Mouse (Mus musculus) forebrain, embryonic 13.5 days (tissue): ENCODE results near the gene Ube2ql1. TPM values are rescaled to one million over a fixed set of nuclear protein-coding genes. Genes with fewer than 3 reads are reported as not detected.

Experiments used
- ATAC-seq: fragments of 200-750 bp; cut with Nextera tagmentation; 2 replicates; pipeline ENCODE4 v1.8.0; 2017
- H3K27ac ChIP-seq: fragments of 300-500 bp; sonication (generic); 2 replicates; pipeline ENCODE4 v1.5.1; 2015; ENCODE audit warnings: inconsistent platforms, mild to moderate bottlenecking, moderate library complexity
- H3K27me3 ChIP-seq: fragments of 300-500 bp; sonication (generic); 2 replicates; pipeline ENCODE4 v1.6.1; 2015; ENCODE audit warnings: mild to moderate bottlenecking, inconsistent platforms
- H3K36me3 ChIP-seq: fragments of 300-500 bp; sonication (generic); 2 replicates; pipeline ENCODE4 v1.6.1; 2015; ENCODE audit warnings: mild to moderate bottlenecking, inconsistent platforms; ENCODE audit not compliant: poor library complexity, severe bottlenecking
- H3K4me1 ChIP-seq: fragments of 300-500 bp; sonication (generic); 2 replicates; pipeline ENCODE4 v1.6.1; 2015; ENCODE audit warnings: inconsistent platforms
- H3K4me2 ChIP-seq: fragments of 300-500 bp; sonication (generic); 2 replicates; pipeline ENCODE4 v1.6.1; 2015; ENCODE audit warnings: inconsistent platforms, mild to moderate bottlenecking, moderate library complexity
- H3K4me3 ChIP-seq: fragments of 300-500 bp; sonication (generic); 2 replicates; pipeline ENCODE4 v1.5.1; 2015; ENCODE audit warnings: mild to moderate bottlenecking, inconsistent platforms
- H3K9ac ChIP-seq: fragments of 300-500 bp; sonication (generic); 2 replicates; pipeline ENCODE4 v1.6.1; 2015; ENCODE audit warnings: mild to moderate bottlenecking, inconsistent platforms
- H3K9me3 ChIP-seq: fragments of 300-500 bp; sonication (generic); replicated peaks from 2 replicates; pipeline ENCODE4 v1.6.1; 2016; ENCODE audit warnings: inconsistent platforms
- WGBS: fragments of 180-500 bp; shearing (Covaris S2); methylation state at CpG from one replicate; pipeline ENCODE4 v1.1.7; 2015; 5-methylcytosine and 5-hydroxymethylcytosine counted together
- polyA plus RNA-seq: library from polyadenylated mRNA; unstranded; fragments of >200 nt; fragmentation: Nextera tagmentation; extraction: Ambion mirVana; gene quantifications from 2 replicates; pipeline ENCODE4 v1.2.1, GENCODE M21; 2015

The Ube2ql1 gene
- polyA plus RNA-seq, 1 experiment from 2014 or later: 11.4 TPM

DNA sequence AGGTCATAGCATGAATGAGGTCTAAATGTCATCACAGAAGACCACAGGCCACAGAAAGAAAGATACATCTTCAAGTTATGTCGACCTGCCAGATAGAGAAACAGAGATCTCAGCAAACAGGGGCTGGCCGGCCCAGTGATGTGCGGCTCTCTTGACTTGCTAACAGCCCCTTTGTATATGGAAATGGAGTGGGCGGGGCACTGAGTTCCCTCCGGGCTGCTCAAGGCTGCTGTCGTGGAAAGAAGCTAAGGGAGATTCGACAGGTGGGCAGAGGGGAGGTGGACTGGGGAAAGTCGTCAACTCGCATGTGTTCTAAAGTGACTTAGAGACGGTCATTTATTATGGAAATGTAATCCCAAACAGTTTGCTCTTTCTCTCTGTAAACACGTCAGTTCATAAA lies 36.2 kb downstream of the Ube2ql1 start:
- no peak for ATAC-seq
- Histone ChIP-seq H3K9me3 (no peaks in the 10 kb centered on the region), H3K9ac (no peak overlapping the region), H3K36me3 (peaks cover 13% of the 10 kb centered on the region; the same call in 1 of the 2 replicates), H3K4me2 (no peak overlapping the region), H3K4me3 (no peak overlapping the region), H3K27me3 (no peaks in the 10 kb centered on the region), H3K4me1 (no peaks in the 10 kb centered on the region), H3K27ac (no peak overlapping the region)
- 24% methylated on average over 11 of the region's 11 CpGs for WGBS

DNA sequence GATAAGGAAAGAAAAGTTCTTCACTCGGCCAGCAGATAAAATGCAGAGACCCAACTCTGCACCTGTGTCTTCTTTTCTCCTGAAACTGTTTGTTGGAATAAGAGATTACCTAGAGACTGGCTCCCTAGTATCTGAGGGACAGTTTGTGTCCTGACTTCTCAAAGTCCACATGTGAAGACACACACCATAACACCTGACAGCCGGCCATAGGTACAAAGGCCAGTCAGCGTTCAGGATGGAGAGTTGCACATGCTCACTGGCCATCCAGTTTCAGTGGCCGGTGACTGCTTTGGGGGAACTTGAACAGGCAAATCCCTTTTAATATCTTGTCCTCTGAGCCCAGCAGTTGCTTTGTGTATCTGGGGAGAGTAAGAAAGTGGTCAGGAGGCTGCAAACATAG lies 38.3 kb downstream of the Ube2ql1 start:
- Histone ChIP-seq H3K4me1 (no peaks in the 10 kb centered on the region), H3K4me3 (no peak overlapping the region), H3K4me2 (no peak overlapping the region), H3K27me3 (no peaks in the 10 kb centered on the region), H3K9me3 (no peaks in the 10 kb centered on the region), H3K9ac (no peak overlapping the region), H3K27ac (no peak overlapping the region), H3K36me3 (peaks cover 13% of the 10 kb centered on the region; the same call in 1 of the 2 replicates)
- ATAC-seq: no peak
- WGBS: 84% methylated on average over 4 of the region's 4 CpGs

DNA sequence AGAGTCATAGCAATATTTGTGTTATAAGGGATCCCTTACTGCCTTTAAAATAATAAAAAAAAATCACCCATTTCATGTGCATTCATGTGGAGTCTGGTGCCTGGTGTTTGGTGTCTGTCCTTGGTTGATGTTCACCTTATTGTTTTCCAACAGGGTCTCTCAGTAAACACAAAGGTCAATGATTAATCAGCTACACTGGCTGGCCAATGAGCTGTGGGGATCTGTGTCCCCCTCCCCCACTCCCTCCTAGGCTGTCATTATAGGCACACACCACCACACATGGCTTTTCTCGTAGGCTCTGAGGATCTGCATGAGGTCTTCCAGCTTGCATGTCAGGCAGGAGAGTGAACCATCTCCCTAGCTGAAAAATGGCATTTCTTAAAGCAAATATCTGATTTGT lies 38.9 kb downstream of the Ube2ql1 start:
- Histone ChIP-seq H3K4me3 (no peak overlapping the region), H3K9ac (no peak overlapping the region), H3K27ac (no peak overlapping the region), H3K9me3 (no peaks in the 10 kb centered on the region), H3K36me3 (peaks cover 13% of the 10 kb centered on the region; the same call in 1 of the 2 replicates), H3K4me2 (no peak overlapping the region), H3K4me1 (no peaks in the 10 kb centered on the region), H3K27me3 (no peaks in the 10 kb centered on the region)
- ATAC-seq: no peak
- 13% methylated on average over 1 of the region's 1 CpGs for WGBS

DNA sequence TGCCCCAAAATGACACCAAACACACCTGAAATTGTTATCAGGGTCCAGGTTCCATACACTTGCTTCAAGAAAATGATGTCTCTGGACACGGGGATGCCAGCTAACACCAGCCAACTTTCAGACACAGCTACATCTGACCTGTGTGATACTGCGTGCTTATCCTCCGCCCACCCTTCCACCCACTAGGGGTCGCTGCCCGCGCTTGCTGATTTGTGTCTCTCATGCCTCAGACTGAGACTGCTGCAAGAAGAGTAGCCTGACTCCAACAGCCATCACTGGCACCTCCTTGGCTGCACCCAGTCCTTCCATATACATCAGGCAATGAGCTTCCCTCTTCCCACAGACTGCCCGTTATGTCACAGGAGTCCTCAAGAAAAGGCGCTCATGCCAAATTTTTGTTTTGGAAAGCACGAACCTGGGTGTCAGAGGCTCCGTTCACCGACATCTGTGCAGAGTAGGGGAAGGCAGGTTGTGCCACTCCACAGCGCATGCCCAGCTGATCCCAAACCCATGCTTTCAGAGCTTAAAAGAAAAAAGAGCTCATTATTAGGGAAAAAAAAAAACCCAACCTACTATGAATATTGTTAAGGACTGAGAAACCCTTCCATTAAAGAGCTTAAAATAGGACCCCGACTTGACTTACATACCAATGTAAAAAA lies 43.2 kb downstream of the Ube2ql1 start:
- 0 out of 2 replicates have a peak, but pooled peaks cover 3% of the 10 kb centered on the region for H3K27me3 ChIP-seq
- no peak overlapping the region for H3K4me2 ChIP-seq
- no peaks in the 10 kb centered on the region for H3K9me3 ChIP-seq
- no peak overlapping the region for H3K9ac ChIP-seq
- 40% methylated on average over 13 of the region's 13 CpGs for WGBS
- no peaks in the 10 kb centered on the region for H3K4me1 ChIP-seq
- ATAC-seq: peak; percentile 85
- H3K27ac ChIP-seq: no peak overlapping the region
- H3K4me3 ChIP-seq: no peak overlapping the region
- no peaks in the 10 kb centered on the region; the same call in 1 of the 2 replicates for H3K36me3 ChIP-seq

DNA sequence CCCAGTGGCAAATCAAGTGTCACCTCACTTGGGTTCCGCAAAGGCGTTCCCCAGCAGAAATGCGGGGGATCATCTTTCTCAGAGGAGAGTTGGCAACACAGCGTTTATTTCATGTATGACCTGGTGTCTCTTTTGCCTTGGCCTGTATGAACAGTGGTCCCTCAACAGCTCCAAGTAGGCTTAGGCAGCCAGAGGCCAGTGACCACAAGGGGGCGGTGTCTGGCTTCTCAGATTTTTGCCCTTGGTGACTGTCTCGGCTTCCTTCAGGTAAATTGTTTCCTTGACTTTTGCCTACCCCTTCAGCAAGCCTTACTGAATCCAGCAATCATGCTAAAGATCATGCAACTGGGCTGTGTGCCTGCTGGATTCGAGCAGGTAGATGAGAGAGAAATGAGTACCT lies 48.6 kb downstream of the Ube2ql1 start:
- no peak overlapping the region for H3K9ac ChIP-seq
- H3K4me1 ChIP-seq: peaks cover 3% of the 10 kb centered on the region
- no peaks in the 10 kb centered on the region for H3K36me3 ChIP-seq
- no peaks in the 10 kb centered on the region for H3K9me3 ChIP-seq
- no peak overlapping the region for H3K4me3 ChIP-seq
- ATAC-seq: peak; percentile 60; the same call in 1 of the 2 replicates
- H3K4me2 ChIP-seq: no peak overlapping the region
- WGBS: 40% methylated on average over 7 of the region's 7 CpGs
- no peak overlapping the region for H3K27ac ChIP-seq
- 0 out of 2 replicates have a peak, but pooled peaks cover 3% of the 10 kb centered on the region for H3K27me3 ChIP-seq

DNA sequence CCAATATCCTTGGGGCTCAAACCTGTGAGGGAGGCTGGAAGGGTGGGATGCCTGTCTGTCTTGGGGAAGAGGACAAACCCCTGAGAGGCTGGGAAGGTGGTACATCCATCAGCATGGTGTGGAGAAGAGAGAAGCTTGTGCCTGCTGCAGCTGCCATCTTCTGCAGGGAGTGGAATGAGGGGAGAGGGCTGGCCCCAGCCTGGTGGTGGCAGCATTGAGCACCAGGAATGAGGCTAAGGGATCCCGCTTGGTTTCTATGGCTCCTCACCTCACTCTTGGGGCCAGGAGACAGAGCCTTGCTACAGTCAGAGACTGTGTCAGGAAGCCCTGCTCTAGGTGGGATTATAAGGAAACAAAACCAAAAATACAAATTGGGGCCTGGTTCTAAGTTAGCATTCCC lies 52.7 kb downstream of the Ube2ql1 start:
- 47% methylated on average over 1 of the region's 1 CpGs for WGBS
- Histone ChIP-seq H3K4me3 (no peak overlapping the region), H3K36me3 (no peaks in the 10 kb centered on the region), H3K4me1 (peaks cover 16% of the 10 kb centered on the region), H3K4me2 (no peak overlapping the region), H3K9ac (no peak overlapping the region), H3K27me3 (no peaks in the 10 kb centered on the region), H3K9me3 (no peaks in the 10 kb centered on the region), H3K27ac (no peak overlapping the region)
- no peak for ATAC-seq

DNA sequence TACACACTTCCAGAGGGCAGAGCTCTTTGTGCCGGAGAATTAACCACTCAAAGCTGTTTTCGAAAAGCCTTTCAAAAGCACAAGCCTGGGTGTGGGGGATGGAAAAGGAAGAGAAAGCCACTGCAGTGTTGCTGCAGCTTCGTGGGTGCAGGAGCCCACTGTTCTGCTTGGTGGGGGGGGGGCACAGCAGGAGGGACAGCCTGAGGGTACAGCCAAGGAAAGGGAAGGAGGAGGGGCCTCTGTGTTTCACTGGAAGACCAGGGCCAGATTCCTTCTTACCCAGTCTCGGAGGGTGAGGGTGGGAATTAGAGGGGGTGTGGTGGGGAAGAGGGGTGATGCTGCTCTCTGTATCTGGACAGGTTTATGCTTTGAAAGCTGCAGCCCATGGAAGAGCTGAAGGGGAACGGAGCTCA lies 54.3 kb downstream of the Ube2ql1 start:
- ATAC-seq: peak; percentile 64
- Histone ChIP-seq H3K9me3 (no peaks in the 10 kb centered on the region), H3K27ac (peak overlapping the region; percentile 65), H3K4me2 (peak overlapping the region; percentile 45), H3K36me3 (no peaks in the 10 kb centered on the region), H3K4me3 (no peak overlapping the region), H3K4me1 (peaks cover 16% of the 10 kb centered on the region), H3K27me3 (no peaks in the 10 kb centered on the region), H3K9ac (peak overlapping the region; percentile 40)
- 7% methylated on average over 5 of the region's 5 CpGs for WGBS

DNA sequence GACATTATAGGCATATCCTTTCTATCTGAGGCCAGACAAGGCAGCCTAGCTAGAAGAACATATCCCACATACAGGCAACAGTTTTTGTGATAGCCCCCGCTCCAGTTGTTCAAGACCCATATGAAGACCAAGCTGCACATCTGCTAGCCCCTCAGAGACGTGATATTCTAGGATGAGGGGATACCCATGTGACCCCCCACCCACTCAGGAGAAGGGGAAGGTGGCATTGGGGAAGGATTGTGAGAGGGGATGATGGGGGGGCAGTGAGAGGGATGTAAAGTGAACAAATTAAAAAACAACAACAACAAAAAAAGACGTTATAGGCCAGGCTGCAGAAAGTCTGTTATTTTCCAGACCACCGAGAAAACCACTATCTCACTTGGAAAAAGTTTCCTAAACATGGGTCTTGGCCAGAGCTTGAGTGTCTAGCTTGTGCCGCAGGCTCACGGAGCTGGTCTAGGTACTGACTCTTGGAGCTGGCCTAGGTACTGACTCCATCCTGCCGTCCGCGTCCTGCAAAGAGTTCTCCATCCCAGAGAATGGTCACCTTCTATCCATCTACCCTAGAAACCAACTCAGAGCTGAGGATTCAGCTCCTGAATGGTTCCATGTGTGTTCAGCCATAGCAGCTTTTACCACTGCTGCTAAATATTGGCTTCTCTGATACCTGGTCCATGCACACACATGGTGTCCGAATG lies 65.6 kb downstream of the Ube2ql1 start:
- Histone ChIP-seq H3K9me3 (no peaks in the 10 kb centered on the region), H3K27ac (no peak overlapping the region), H3K4me1 (no peaks in the 10 kb centered on the region), H3K9ac (no peak overlapping the region), H3K4me3 (no peak overlapping the region), H3K36me3 (no peaks in the 10 kb centered on the region), H3K4me2 (no peak overlapping the region), H3K27me3 (no peaks in the 10 kb centered on the region)
- ATAC-seq: no peak
- WGBS: 73% methylated on average over 10 of the region's 10 CpGs

DNA sequence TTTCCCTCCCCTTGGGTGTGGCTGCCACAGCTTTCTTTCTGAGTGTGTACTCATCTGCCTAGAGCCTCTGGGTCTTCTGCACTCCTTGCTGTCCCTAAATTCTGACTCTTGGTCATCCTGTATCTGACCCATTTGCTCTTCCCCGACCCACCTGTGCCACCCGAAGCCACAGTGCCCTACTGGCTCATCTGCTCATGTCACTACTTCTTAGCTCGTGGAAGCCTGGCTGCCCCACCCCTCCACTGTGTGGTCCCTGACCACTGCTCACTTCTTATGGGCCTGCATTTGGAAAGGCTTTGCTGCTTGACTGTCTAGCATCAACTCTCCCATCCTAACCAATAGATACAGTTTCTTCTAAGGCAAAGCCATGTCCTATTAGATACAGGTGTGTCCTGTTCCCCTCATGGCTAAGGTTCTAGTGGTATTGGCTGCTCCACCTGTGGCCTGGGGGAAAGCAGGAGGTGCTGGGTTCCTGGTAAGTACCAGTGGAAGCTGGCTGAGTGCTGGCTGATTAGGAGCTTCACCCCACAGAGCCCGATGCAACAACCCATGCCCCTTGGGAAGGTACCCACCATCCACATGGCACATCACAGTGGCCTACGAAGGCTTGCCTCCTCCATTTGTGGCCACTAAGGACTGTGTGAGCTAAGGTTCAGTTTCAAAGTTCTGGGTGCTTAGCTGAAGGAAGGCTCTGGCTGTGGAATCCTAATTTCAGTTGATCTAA lies 66.3 kb downstream of the Ube2ql1 start:
- no peak overlapping the region for H3K27ac ChIP-seq
- H3K4me1 ChIP-seq: no peaks in the 10 kb centered on the region
- no peak overlapping the region for H3K4me2 ChIP-seq
- H3K36me3 ChIP-seq: no peaks in the 10 kb centered on the region
- 82% methylated on average over 5 of the region's 5 CpGs for WGBS
- no peak overlapping the region for H3K9ac ChIP-seq
- no peaks in the 10 kb centered on the region for H3K9me3 ChIP-seq
- ATAC-seq: no peak
- H3K27me3 ChIP-seq: no peaks in the 10 kb centered on the region
- H3K4me3 ChIP-seq: no peak overlapping the region

DNA sequence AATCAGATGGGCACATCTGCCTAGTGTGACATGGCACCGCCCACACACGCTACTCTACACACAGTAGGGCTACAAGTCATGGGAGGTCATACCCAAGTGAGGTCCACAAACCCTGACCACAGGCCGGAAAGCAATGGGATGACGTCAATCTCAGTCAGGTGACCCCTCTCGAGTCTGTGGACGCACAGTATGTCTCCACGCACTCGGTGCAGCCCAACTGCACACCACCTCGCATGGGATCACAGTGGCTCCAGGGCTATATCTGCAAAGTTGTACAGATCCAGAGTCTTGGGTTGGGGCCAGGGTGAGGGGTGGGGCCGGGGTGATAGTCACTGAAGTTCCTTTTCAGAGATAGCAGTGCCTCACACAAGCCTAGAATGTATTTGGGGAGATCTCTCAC lies 67.1 kb downstream of the Ube2ql1 start:
- ATAC-seq: no peak
- H3K27ac ChIP-seq: no peak overlapping the region
- no peaks in the 10 kb centered on the region for H3K9me3 ChIP-seq
- no peaks in the 10 kb centered on the region for H3K4me1 ChIP-seq
- H3K27me3 ChIP-seq: no peaks in the 10 kb centered on the region
- H3K4me2 ChIP-seq: no peak overlapping the region
- H3K36me3 ChIP-seq: no peaks in the 10 kb centered on the region
- H3K9ac ChIP-seq: no peak overlapping the region
- no peak overlapping the region for H3K4me3 ChIP-seq
- 95% methylated on average over 10 of the region's 10 CpGs for WGBS

DNA sequence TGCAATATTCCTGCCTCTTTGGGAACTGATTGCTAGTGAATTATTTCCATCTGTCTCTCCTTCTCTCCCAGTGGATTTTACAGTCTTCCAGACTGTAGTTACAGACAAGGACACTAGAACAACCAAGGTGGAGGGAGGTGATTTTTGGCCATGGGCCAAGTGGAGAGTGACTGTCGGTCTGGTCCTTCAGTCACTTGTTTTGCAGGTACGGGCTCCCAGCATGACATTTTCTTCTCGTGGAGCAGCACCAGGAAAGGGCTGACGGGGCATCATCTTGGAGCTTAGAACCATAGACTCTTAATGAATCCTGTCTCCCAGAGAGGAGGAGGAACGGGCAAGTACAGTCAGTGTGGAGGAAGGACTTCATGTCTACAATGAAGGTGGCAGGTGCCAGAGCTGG lies 67.6 kb downstream of the Ube2ql1 start:
- no peaks in the 10 kb centered on the region for H3K36me3 ChIP-seq
- ATAC-seq: no peak

DNA sequence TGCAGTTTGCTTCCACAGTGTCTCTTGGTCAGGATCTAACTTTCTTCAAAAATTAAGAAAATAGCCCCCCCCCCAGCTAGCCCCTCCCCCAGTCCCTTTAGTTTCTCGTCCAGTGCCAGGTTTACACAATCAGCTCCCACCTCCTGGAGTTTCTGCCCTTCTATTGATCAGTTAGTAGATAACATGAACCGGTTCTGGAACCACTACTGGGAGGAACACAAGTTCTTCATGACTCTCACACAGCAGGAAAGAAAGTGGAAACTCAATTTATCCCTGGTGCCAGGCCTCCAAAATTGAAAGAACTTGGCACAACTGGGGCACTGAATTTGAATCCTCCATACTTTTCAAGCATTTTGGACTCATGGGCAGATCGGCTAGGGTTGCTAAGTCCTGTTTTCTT lies 85.2 kb downstream of the Ube2ql1 start:
- no peak overlapping the region for H3K27ac ChIP-seq
- H3K36me3 ChIP-seq: no peaks in the 10 kb centered on the region
- no peak overlapping the region for H3K4me2 ChIP-seq
- no peak overlapping the region for H3K9ac ChIP-seq
- no peak overlapping the region for H3K4me3 ChIP-seq
- ATAC-seq: no peak
- H3K9me3 ChIP-seq: no peaks in the 10 kb centered on the region
- H3K27me3 ChIP-seq: no peaks in the 10 kb centered on the region
- WGBS: 82% methylated on average over 3 of the region's 3 CpGs
- no peaks in the 10 kb centered on the region for H3K4me1 ChIP-seq

More for the DNA sequence above, 67.6 kb downstream of the Ube2ql1 start:
- no peaks in the 10 kb centered on the region for H3K4me1 ChIP-seq
- no peak overlapping the region for H3K9ac ChIP-seq
- 89% methylated on average over 5 of the region's 5 CpGs for WGBS
- no peak overlapping the region for H3K4me3 ChIP-seq
- H3K27me3 ChIP-seq: no peaks in the 10 kb centered on the region
- no peaks in the 10 kb centered on the region for H3K9me3 ChIP-seq
- H3K27ac ChIP-seq: no peak overlapping the region
- H3K4me2 ChIP-seq: no peak overlapping the region
